In genomic region chr10:98948096-98948495, GRCm38 (mm10) we compare ENCODE assay signal across 18 mouse cellular contexts. TPM values are rescaled to one million over a fixed set of nuclear protein-coding genes. Genes with fewer than 3 reads are reported as not detected.
DNase-seq lines count a peak whose midpoint lies in the region; ATAC-seq and TF ChIP-seq lines count a peak whose summit lies in the region.
"Had no signal": no experiment of that assay in that cellular context is flagged by ENCODE, and none has a peak within 500 bp of the region (broad histone marks: within the 10 kb centered on the region; RNA-seq: fewer than 3 reads in every experiment).

No protein-coding gene starts in this region.

- no peak overlapping the region for H3K4me3 ChIP-seq in forebrain, embryonic 16.5 days (replicated peaks; ENCODE audit: low read length)
- no peak overlapping the region for H3K4me3 ChIP-seq in forebrain, postnatal 0 days (ENCODE audit: low read depth, low read length)
- no peak overlapping the region for H3K4me3 ChIP-seq in liver, embryonic 16.5 days (ENCODE audit: low read depth, low read length)
- H3K4me3 ChIP-seq: heart, embryonic 15.5 days; hindbrain, embryonic 15.5 days; lung, embryonic 15.5 days; neural tube, embryonic 15.5 days had no signal

- H3K4me1 ChIP-seq in forebrain, embryonic 16.5 days (replicated peaks; ENCODE audit: control insufficient read depth, insufficient read depth, low read length), result peaks cover 7% of the 10 kb centered on the region; the same call in 1 of the 2 replicates
- H3K4me1 ChIP-seq in forebrain, postnatal 0 days (ENCODE audit: insufficient read depth), result no peaks in the 10 kb centered on the region
- peaks cover 10% of the 10 kb centered on the region for H3K4me1 ChIP-seq in liver, embryonic 16.5 days (ENCODE audit: control insufficient read depth, low read depth, low read length)

- H3K9me3 ChIP-seq in forebrain, embryonic 16.5 days (ENCODE audit: control insufficient read depth, low read length), result no peaks in the 10 kb centered on the region
- H3K9me3 ChIP-seq in forebrain, postnatal 0 days (ENCODE audit: low read length), result no peaks in the 10 kb centered on the region
- no peaks in the 10 kb centered on the region for H3K9me3 ChIP-seq in liver, embryonic 16.5 days (replicated peaks; ENCODE audit: control insufficient read depth, low read length)
- H3K9me3 ChIP-seq: heart, embryonic 15.5 days; hindbrain, embryonic 15.5 days; lung, embryonic 15.5 days; neural tube, embryonic 15.5 days had no signal

- DNase-seq in forebrain, postnatal 0 days, result no peak
- DNase-seq in liver (no peak), NIH3T3 (ENCODE audit: low read depth) (peak; percentile 59)
- DNase-seq in frontal cortex, adult 2 months (ENCODE audit: extremely low spot score in 1 of 2, low spot score in 1 of 2), result no peak
- DNase-seq: B cell, adult 2 months; cerebellum, adult 9-11 months; embryo, embryonic 11 days; kidney, adult 11 months; kidney, postnatal 36 days; retina, postnatal 1 day had no signal

- ATAC-seq in forebrain, embryonic 16.5 days, result peak; percentile 29; the same call in 1 of the 2 replicates
- no peak for ATAC-seq in forebrain, postnatal 0 days
- ATAC-seq in liver, embryonic 16.5 days (ENCODE audit: low read depth), result peak; percentile 25; the same call in 1 of the 2 replicates
- peak; percentile 17 to 61; a peak in 2 of 4 replicates for ATAC-seq in hematopoietic stem cell, adult 5-6 weeks (replicated peaks in 1 of 2; ENCODE audit: insufficient read depth in 1 of 2, low FRiP score in 2 of 2, low TSS enrichment in 1 of 2, low read depth in 1 of 2, poor library complexity in 2 of 2, severe bottlenecking in 2 of 2)
- no peak; the same call in 1 of the 2 replicates for ATAC-seq in erythroblast, adult 5-6 weeks (replicated peaks; ENCODE audit: low FRiP score, poor library complexity, severe bottlenecking)

- no peak overlapping the region for H3K4me2 ChIP-seq in forebrain, embryonic 16.5 days (ENCODE audit: low read length)
- H3K4me2 ChIP-seq in forebrain, postnatal 0 days (ENCODE audit: low read depth), result no peak overlapping the region
- H3K4me2 ChIP-seq in liver, embryonic 16.5 days (ENCODE audit: low read depth, low read length), result no peak overlapping the region
- H3K4me2 ChIP-seq: heart, embryonic 15.5 days; hindbrain, embryonic 15.5 days; lung, embryonic 15.5 days; neural tube, embryonic 15.5 days had no signal

- H3K27ac ChIP-seq in forebrain, embryonic 16.5 days (ENCODE audit: low read length), result no peak overlapping the region
- H3K27ac ChIP-seq in forebrain, postnatal 0 days (ENCODE audit: low read depth, low read length), result no peak overlapping the region
- peak overlapping the region; percentile 49; the same call in 1 of the 2 replicates for H3K27ac ChIP-seq in liver, embryonic 16.5 days (ENCODE audit: low read length)
- H3K27ac ChIP-seq: heart, embryonic 15.5 days; hindbrain, embryonic 15.5 days; lung, embryonic 15.5 days; neural tube, embryonic 15.5 days had no signal

- no peak for TF ChIP-seq CTCF in forebrain, postnatal 0 days (IDR thresholded peaks at IDR 0.05; ENCODE audit: low read depth)

- WGBS in forebrain, embryonic 16.5 days, result 75% methylated on average over 5 of the region's 5 CpGs
- 72% methylated on average over 5 of the region's 5 CpGs for WGBS in forebrain, postnatal 0 days
- WGBS in liver, embryonic 16.5 days (ENCODE audit: insufficient replicate concordance), result 74% methylated on average over 5 of the region's 5 CpGs

- no peaks in the 10 kb centered on the region for H3K27me3 ChIP-seq in forebrain, embryonic 16.5 days (replicated peaks; ENCODE audit: control insufficient read depth, insufficient read depth, low read length)
- H3K27me3 ChIP-seq in forebrain, postnatal 0 days (ENCODE audit: insufficient read depth, low read length), result no peaks in the 10 kb centered on the region
- no peaks in the 10 kb centered on the region for H3K27me3 ChIP-seq in liver, embryonic 16.5 days (ENCODE audit: control insufficient read depth, insufficient read depth, low read depth, low read length)
- H3K27me3 ChIP-seq: heart, embryonic 15.5 days; hindbrain, embryonic 15.5 days; lung, embryonic 15.5 days; neural tube, embryonic 15.5 days had no signal

- no peak overlapping the region for H3K9ac ChIP-seq in forebrain, embryonic 16.5 days (replicated peaks; ENCODE audit: low read depth, low read length)
- H3K9ac ChIP-seq in forebrain, postnatal 0 days, result no peak overlapping the region
- H3K9ac ChIP-seq in liver, embryonic 16.5 days (ENCODE audit: low read depth, low read length), result no peak overlapping the region
- H3K9ac ChIP-seq: heart, embryonic 15.5 days; hindbrain, embryonic 15.5 days; lung, embryonic 15.5 days; neural tube, embryonic 15.5 days had no signal

- H3K36me3 ChIP-seq in forebrain, embryonic 16.5 days (ENCODE audit: control insufficient read depth, insufficient read depth), result no peaks in the 10 kb centered on the region
- H3K36me3 ChIP-seq in forebrain, postnatal 0 days (ENCODE audit: insufficient read depth), result no peaks in the 10 kb centered on the region
- no peaks in the 10 kb centered on the region for H3K36me3 ChIP-seq in liver, embryonic 16.5 days (ENCODE audit: control insufficient read depth, insufficient read depth)
- H3K36me3 ChIP-seq: heart, embryonic 15.5 days; hindbrain, embryonic 15.5 days; lung, embryonic 15.5 days; neural tube, embryonic 15.5 days had no signal

RNA-seq across cellular contexts. Expression of gene Atp2b1, which starts 33.9 kb away (rescaled TPM):
- polyA plus RNA-seq in forebrain, embryonic 16.5 days (2015; fragmentation: Nextera tagmentation; extraction: Ambion mirVana), result 193 and 200 TPM in 2 replicates
- total RNA-seq in forebrain, postnatal 0 days (2014; rRNA removed), result 200 and 203 TPM in 2 replicates
- 214 and 319 TPM in 2 replicates for polyA plus RNA-seq in forebrain, postnatal 0 days (2015; fragmentation: Nextera tagmentation; extraction: Ambion mirVana)
- 27.4 and 29.0 TPM in 2 replicates for polyA plus RNA-seq in liver, embryonic 16.5 days (2015; fragmentation: Nextera tagmentation; extraction: Ambion mirVana)
- total RNA-seq in hematopoietic stem cell, adult 5-6 weeks (2017), result 49.1 and 56.2 TPM in 2 replicates
- polyA plus RNA-seq in frontal cortex, adult 2 months (2012; rRNA removed), result 352 and 359 TPM in 2 replicates
- total RNA-seq in erythroblast, adult 5-6 weeks (2015; ENCODE audit: low replicate concordance), result 11.1 and 19.4 TPM in 2 replicates
- total RNA-seq in erythroblast, adult 5-6 weeks (2017; ENCODE audit: low replicate concordance), result 20.5 and 22.9 TPM in 2 replicates

Comparison
In these comparisons a context has a peak if more than half of its experiments do, and no peak if none do; other contexts are left out.
1. ATAC-seq: peak in forebrain, embryonic 16.5 days (single experiment), liver, embryonic 16.5 days (single experiment) and hematopoietic stem cell, adult 5-6 weeks (2 of 2); none in forebrain, postnatal 0 days (single experiment) and erythroblast, adult 5-6 weeks (single experiment).